Mouse (Mus musculus) midbrain, embryonic 12.5 days (tissue): Measurements from ENCODE around the gene AI987944. TPM values are rescaled to one million over a fixed set of nuclear protein-coding genes. Genes with fewer than 3 reads are reported as not detected.

Source experiments
- ATAC-seq: fragments of 200-750 bp; cut with Nextera tagmentation; 2 replicates; pipeline ENCODE4 v1.8.0; 2017; ENCODE audit warnings: low read depth, moderate TSS enrichment, moderate library complexity; ENCODE audit not compliant: low FRiP score
- H3K27ac ChIP-seq: fragments of 300-500 bp; sonication (generic); replicated peaks from 2 replicates; pipeline ENCODE4 v1.5.1; 2016; ENCODE audit warnings: mild to moderate bottlenecking
- H3K27me3 ChIP-seq: fragments of 300-500 bp; sonication (generic); 2 replicates; pipeline ENCODE4 v1.6.1; 2016; ENCODE audit warnings: mild to moderate bottlenecking
- H3K36me3 ChIP-seq: fragments of 300-500 bp; sonication (generic); 2 replicates; pipeline ENCODE4 v1.6.1; 2016
- H3K4me1 ChIP-seq: fragments of 300-500 bp; sonication (generic); 2 replicates; pipeline ENCODE4 v1.6.1; 2016
- H3K4me2 ChIP-seq: fragments of 300-500 bp; sonication (generic); replicated peaks from 2 replicates; pipeline ENCODE4 v1.6.1; 2016; ENCODE audit warnings: mild to moderate bottlenecking, moderate library complexity
- H3K4me3 ChIP-seq: fragments of 300-500 bp; sonication (generic); 2 replicates; pipeline ENCODE4 v1.5.1; 2016; ENCODE audit warnings: mild to moderate bottlenecking
- H3K9ac ChIP-seq: fragments of 300-500 bp; sonication (generic); replicated peaks from 2 replicates; pipeline ENCODE4 v1.6.1; 2016; ENCODE audit warnings: mild to moderate bottlenecking, moderate library complexity
- H3K9me3 ChIP-seq: fragments of 300-500 bp; sonication (generic); 2 replicates; pipeline ENCODE4 v1.6.1; 2016; ENCODE audit warnings: mild to moderate bottlenecking
- WGBS: fragments of 180-500 bp; shearing (Covaris S2); methylation state at CpG from one replicate; pipeline ENCODE4 v1.1.7; 2016; 5-methylcytosine and 5-hydroxymethylcytosine counted together
- polyA plus RNA-seq: library from polyadenylated mRNA; unstranded; fragments of >200 nt; fragmentation: Nextera tagmentation; extraction: Ambion mirVana; gene quantifications from 2 replicates; pipeline ENCODE4 v1.2.1, GENCODE M21; 2016

Gene AI987944
- 8.5 and 9.2 TPM in 2 replicates for polyA plus RNA-seq

DNA sequence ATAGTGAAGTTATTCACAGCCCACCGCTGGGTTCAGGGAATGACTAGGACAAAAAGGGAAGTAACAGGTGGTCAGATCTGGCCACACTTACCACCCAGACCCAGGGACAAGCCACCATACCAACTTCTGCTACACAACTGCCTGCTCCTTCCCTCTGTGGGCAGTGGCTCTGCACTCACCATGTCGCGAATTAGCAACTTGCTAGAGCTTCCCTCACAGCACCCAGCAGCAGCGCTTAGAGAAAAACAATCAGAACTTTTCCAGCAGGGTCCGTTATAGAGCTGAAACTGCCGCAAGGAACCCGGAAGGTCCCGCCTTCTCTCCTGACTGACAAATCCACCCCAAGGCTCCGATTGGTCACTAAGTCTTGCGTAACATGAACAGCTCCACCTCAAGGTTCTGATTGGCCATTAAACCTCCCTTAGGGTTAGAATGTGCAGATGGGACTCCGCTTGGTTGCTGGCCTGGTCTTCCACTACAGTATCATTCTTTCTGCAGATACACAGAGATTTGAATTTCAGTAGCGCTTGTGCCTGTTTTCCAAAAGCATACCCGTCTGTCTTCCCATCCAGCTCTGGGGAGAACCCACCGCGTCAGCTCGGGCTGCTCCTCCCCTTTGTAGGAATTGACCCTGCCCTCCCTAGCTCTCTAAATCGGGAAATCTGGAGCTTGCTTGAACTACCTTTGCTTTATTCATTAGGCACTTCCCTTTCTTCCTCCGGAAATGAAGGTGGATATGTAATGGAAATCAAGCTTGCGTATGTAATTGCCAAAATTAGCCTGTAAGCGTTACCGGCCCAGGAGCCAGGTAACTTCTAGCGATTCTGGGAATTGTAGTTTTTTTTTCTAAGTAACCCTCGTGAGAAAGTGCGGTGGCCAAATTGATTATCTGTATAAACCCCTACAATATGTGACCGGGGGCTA is at the start of gene AI987944:
TSS of gene AI987944 (minus strand) at position 332 of the 924 bp plus-strand sequence.
- peak; percentile 99 for ATAC-seq
- no peaks in the 10 kb centered on the region for H3K27me3 ChIP-seq
- H3K9me3 ChIP-seq = no peaks in the 10 kb centered on the region
- no peaks in the 10 kb centered on the region for H3K36me3 ChIP-seq
- peak within 1 kb of the TSS; percentile 57 for H3K4me3 ChIP-seq
- H3K4me2 ChIP-seq = peak within 1 kb of the TSS; percentile 56
- no peaks in the 10 kb centered on the region for H3K4me1 ChIP-seq
- peak within 1 kb of the TSS; percentile 55 for H3K9ac ChIP-seq
- under 1% methylated on average over 25 of the region's 25 CpGs for WGBS
- peak within 1 kb of the TSS; percentile 86 for H3K27ac ChIP-seq

DNA sequence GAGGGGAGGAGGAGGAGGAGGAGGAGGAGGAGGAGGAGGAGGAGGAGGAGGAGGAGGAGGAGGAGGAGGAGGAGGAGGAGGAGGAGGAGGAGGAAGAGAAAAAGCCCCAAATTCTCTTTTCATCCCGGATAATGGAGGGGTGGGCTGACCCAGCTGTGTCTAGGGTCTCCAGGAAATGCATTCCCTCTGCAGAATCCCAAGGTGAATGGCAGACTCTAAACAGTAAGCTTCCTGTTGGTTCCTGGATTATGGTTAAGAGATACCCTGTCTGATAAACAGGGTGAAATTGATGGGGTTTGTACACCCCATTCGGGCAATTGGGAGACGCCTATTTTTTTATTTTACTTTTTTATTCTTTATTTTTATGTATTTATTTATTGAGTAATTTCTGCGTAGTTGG is 951 bp upstream of the AI987944 start:
- Histone ChIP-seq H3K4me2 (peak overlapping the region; percentile 56), H3K36me3 (no peaks in the 10 kb centered on the region), H3K27ac (no peak overlapping the region), H3K4me1 (no peaks in the 10 kb centered on the region), H3K9ac (no peak overlapping the region), H3K27me3 (no peaks in the 10 kb centered on the region), H3K9me3 (no peaks in the 10 kb centered on the region), H3K4me3 (peak overlapping the region; percentile 57)
- ATAC-seq = peak; percentile 25; the same call in 1 of the 2 replicates
- WGBS = 71% methylated on average over 4 of the region's 4 CpGs

Other genes starting within 250 kb of the AI987944 start
- not detected in 2 replicates for gene Gm5592, start 239.5 kb downstream of the AI987944 start, polyA plus RNA-seq
- gene Vmn2r57, start 55.3 kb upstream of the AI987944 start, polyA plus RNA-seq = 0.11 and 0.38 TPM in 2 replicates
- 0.10 and 0.13 TPM in 2 replicates for gene Gm20449, start 106.0 kb upstream of the AI987944 start, polyA plus RNA-seq
- gene AW146154, start 106.5 kb upstream of the AI987944 start, polyA plus RNA-seq = 7.6 and 8.1 TPM in 2 replicates
- not detected in 2 replicates for gene Gm6871, start 180.3 kb upstream of the AI987944 start, polyA plus RNA-seq
- gene 2610021A01Rik, start 205.9 kb upstream of the AI987944 start, polyA plus RNA-seq = 16.8 and 20.6 TPM in 2 replicates
- gene Zfp788, start 239.8 kb upstream of the AI987944 start, polyA plus RNA-seq = 17.3 and 18.5 TPM in 2 replicates